Mouse (Mus musculus) embryo, embryonic 9.5 days (tissue): ENCODE results near the gene Slbp.

Experiments
- DNase-seq: peaks from one replicate; pipeline ENCODE4 v3.0.0-alpha.2; 2017; ENCODE audit errors: extremely low spot score

Gene Slbp

GRCm38 (mm10) chr5:33681044-33681443, 28.7 kb upstream of the Slbp start:
- DNase-seq, result no peak

GRCm38 (mm10) chr5:33678244-33678643, 25.9 kb upstream of the Slbp start:
- no peak for DNase-seq

GRCm38 (mm10) chr5:33675964-33676363, 23.6 kb upstream of the Slbp start:
- DNase-seq, result peak; percentile 65

- no peak for DNase-seq
Observed at GRCm38 (mm10) chr5:33674439-33674838, 22.1 kb upstream of the Slbp start.

DNA sequence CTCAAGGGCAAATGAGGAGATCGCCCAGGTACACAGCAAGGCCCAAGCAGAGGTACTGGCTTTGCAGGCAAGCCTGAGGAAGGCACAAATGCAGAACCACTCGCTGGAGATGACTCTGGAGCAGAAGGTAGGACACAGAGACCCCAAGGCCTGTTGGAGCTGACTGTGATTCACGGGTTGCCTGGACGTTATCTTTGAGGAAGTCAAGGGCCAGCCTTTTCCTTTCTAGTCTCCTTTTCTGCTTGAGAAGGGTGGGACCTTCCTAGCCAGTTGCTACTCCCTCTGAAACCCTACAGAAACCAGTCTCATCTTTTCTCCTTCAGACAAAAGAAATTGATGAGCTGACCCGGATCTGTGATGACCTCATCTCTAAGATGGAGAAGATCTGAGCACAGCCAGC, 19.3 kb upstream of the Slbp start:
- DNase-seq, result no peak

DNA sequence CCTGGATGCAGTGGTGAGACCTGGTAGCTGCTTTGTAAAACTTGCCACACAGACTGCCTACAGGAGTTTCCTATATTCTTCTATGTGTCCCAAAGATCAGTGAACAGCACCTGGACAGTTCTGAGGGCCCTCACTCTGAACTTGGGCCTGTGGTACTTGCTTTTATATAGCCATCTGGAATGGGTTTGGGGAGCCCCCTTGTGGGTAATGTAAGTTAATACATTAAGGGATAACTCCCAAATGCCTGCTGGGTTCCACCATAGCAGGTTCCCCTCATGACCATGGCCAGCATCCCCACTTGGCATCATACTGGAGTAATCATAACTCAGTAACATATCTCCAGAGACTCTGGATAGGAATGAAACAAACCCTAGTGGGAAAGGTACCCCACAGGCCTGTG, 15.8 kb upstream of the Slbp start:
- no peak for DNase-seq

GRCm38 (mm10) chr5:33658664-33659050, 6.3 kb upstream of the Slbp start:
- DNase-seq, result no peak

DNA sequence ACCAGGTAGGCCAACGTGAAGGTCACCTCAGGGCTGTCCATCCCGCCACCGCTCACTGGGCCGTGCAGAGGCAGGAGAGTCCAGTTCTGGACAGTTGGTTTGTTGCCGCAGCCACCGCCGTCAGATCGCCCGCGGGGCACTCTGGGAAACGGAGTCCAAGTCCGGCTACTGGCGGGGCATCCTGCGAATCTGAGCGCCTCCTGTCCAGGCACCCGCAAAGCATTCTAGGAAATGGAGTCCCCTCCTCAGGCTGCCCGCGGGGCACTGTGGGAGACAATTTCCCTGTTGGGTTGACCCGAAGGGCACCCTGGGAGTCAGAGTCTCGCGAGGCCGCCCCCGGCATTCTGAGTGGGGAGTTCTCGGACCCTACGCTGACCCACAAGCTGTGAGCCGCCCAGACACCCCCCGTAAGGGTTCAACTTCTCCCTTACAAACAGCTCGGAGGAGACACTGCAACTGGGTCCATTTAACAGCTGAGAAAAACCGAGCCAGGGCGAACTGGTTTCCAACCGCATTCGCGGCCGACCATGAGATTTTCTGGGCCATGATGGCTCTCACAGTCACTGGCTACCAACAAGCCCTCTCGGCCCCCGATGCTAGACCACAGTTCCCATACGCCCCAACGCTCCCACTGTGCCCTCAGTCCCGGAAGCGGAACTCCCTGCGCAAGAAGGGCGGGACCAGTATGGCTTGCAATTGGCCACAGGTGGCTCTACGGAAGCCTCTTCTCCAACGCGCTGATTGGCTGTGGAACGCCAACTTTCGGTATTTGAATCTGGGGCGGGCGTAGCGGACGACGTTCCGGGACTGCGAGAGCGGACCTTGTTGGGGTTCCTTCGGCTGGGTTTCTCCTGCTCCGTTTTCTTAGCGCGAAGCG, 5.7 kb upstream of the Slbp start, which contains the start of the genes Tacc3 and Tmem129:
TSS of gene Tacc3 (plus strand) at position 342 of the 877 bp plus-strand sequence.
TSS of gene Tmem129 (minus strand) at position 630 of the 877 bp plus-strand sequence.
- peak; percentile 98 for DNase-seq

GRCm38 (mm10) chr5:33657251-33657786, 4.9 kb upstream of the Slbp start:
- DNase-seq, result peak; percentile 37

- no peak for DNase-seq
Observed at GRCm38 (mm10) chr5:33656739-33657138, 4.4 kb upstream of the Slbp start.

GRCm38 (mm10) chr5:33655251-33655840, 3.0 kb upstream of the Slbp start:
- no peak for DNase-seq

DNA sequence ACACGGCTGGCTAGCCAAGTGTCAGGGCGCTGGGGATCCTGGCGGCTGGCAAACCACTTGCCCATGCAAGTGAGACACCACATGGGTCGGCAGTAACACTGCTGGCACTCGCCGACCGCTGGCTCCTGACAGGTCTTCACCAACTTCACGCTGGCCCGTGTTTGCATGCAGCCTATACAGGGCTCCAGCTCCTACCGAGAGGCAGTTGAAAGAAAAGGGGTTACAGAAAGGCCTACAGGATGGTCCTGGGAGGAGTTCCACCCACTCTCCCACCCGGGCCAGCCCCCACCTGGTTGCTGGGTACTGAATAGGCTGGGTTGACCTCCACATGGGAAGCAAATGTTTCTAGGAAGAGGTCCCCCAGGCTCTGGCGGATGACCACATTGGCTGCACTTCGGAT, 2.0 kb upstream of the Slbp start:
- no peak for DNase-seq

DNA sequence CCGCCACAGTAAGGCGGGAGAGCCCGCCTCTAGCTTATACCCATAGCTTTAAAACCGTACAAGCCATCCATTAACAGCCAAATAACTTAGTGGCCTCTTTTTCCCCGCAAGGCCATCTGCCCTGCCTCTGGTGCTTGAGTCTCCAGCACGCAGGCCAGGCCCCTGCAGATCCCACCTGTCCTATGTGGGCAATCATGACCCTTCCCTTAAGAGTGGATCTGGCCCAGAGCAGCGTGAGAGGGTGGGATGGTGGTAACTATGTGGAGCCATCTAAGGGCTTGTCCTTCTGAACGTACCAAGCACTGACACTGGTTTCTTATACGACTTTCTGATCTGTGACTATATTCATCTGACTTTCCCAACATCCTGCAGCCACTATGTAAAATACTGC, 404 bp upstream of the Slbp start:
- no peak for DNase-seq

GRCm38 (mm10) chr5:33651541-33651920, 843 bp downstream of the Slbp start:
- peak; percentile 29 for DNase-seq

DNA sequence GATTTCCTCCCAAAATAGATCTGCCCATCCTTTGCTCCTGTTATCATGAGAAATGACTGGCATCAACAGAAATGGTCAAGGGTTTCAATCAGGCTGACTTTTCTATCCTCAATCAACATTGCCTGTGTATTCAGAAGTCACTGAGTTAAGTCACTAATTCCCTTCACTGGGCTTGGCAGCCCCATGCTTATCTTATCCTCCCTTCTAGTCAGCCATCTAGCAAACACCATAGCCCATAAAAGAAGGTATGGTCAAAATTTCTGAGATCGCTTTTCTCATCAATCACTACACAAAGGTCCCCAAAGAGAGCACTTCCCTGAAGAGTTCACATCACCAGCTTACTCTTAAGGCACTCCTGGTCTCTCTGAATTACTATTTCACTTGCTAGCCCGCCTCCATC, 1.4 kb downstream of the Slbp start:
- DNase-seq, result no peak

GRCm38 (mm10) chr5:33640652-33641051, 11.7 kb downstream of the Slbp start:
- peak; percentile 39 for DNase-seq

DNA sequence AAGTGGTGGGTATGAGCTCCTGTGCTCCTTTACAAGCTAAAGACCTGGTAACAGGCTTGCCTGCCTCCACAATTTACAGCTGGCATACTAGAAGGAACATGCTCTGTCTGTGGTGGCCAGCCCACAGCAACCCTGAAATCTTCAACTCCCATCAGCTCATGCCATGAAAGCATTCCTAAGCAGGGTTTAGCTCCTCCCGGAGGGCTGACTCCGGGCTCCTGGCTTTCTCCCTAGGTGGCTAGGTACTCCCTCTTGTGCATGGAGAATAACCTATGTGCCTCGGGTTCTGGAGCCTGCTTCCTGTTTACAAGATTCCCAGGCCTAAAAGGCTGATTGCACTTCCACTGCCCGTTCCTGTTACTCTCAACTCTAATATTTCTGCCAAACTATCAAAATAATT, 13.5 kb downstream of the Slbp start:
- DNase-seq, result no peak

DNA sequence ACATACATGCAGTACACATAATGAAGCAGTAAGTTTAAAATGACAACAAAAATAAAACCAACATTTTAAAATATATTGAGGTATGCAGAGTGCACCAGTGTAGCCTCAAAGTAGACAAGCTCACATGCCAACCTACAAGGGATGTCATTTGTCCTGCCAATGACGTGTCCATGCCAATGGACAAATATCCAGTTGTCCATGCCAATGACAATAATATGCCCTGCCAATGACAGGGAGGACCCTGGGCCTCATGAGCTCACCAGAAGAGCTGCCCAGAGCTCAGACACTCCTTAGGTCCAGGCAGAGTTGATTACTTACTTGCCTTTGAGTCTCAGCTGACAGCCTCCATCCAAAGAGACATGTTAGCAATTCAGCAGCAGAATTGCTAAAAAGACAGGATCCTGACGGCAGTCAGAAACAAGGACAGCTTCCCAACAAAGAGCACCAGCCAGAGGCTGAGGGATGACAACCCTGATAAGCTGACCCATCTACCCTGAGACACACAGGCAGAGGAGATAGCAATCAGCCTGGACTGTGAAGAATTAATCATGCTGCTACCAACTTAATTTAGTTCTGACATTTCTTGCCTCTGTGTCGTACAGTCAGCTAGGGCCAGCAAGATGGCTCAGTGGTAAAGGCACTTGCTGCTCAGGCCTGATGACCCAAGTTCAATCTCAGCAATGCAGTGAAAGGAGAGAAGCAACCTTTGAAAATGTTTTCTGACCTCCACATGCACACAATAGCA, 14.6 kb downstream of the Slbp start:
- no peak for DNase-seq

DNA sequence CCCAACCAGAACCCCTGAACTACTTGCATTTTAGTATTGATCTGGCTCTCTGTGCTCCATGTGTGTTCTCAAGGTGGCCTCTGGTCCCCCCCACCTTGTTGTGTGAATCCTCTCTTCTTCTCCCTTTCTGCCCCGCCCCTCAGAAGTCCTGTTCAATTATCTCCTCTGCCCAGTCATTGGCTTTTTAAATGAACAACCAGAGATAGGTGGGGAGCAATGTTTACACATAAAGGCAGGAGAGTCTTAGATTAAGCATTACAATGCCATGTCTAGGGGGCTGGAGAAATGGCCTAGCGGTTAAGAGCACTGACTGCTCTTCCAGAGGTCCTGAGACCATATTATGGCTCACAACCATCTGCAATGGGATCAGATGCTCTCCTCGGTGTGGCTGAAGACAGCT, 17.0 kb downstream of the Slbp start:
- no peak for DNase-seq

- DNase-seq, result no peak
Observed at GRCm38 (mm10) chr5:33632526-33632925, 19.8 kb downstream of the Slbp start.

DNA sequence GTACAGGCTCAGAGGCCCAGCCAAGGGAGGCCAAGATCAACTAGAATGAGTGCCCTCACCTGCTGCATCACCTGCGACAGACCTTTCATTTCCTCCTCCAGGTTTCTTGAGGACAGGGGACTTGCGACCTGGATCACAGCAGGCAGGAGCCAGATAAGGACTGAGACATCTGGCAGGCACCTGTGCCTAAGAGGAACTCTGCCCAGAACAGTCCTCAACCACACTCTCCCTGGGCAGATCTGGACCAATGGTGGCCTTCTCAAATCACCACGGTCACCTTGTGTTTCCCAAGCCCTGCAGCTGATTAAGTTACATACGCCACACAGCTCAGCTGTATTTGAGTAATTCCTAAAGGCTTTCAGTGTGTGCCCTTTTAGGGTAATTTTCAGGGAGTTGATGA, 21.8 kb downstream of the Slbp start:
- no peak for DNase-seq

- DNase-seq, result no peak
Observed at GRCm38 (mm10) chr5:33630061-33630460, 22.3 kb downstream of the Slbp start.
